Mouse (Mus musculus): Measurements from ENCODE around the gene Igf1. TPM values are rescaled to one million over a fixed set of nuclear protein-coding genes. Genes with fewer than 3 reads are reported as not detected.

The Igf1 gene
- polyA plus RNA-seq (2014; fragmentation: Nextera tagmentation; extraction: Ambion mirVana), result 142 and 158 TPM in 2 replicates

DNA sequence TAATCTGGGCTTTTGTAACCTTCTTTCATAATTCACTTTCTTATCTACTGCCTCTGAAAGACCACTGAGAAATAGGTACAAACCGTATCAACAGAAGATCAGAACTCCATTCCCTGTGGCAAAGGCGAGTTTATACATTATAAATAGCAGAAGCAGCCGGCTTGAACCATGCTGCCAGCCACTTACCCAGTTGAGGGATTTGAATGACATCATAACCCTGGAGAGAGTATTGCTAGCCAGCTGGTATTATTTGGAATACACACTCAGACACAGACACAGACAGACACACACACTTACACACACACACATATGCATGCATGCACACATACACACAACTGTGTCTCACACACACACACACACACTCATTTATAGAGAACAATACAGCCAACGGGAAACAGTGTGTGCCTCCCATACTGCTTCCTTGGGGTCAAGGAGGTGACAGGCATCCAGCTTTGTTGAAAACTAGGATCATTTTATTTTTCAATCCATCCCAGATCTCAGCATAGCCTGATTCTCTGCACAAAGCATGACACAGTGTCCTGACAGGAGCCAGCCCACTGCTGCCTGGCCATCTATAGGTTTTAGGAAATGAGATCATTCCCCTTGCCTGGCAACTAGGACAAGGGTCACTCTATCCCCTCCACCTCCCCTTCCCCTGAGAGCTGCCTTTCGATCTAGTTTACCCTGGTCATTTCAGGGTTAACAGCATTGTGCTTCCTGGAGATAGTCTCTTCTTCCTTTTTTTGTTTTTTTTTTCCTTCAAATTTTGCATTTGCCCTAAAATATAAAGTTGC is at the start of gene Igf1:
Gene Igf1 (plus strand): TSS at position 253 of the 794 bp plus-strand sequence.
- peak within 1 kb of the TSS; percentile 80 for H3K9ac ChIP-seq (ENCODE audit: low read depth, low read length)
- H3K36me3 ChIP-seq (ENCODE audit: control insufficient read depth, insufficient read depth, low read length), result no peaks in the 10 kb centered on the region
- H3K27me3 ChIP-seq (replicated peaks; ENCODE audit: control insufficient read depth, insufficient read depth, low read length), result no peaks in the 10 kb centered on the region
- H3K9me3 ChIP-seq (ENCODE audit: control insufficient read depth, low read length), result peaks cover 6% of the 10 kb centered on the region; the same call in 1 of the 2 replicates
- WGBS, result 16% methylated on average over 5 of the region's 5 CpGs
- peak within 1 kb of the TSS; percentile 96 for H3K27ac ChIP-seq (replicated peaks; ENCODE audit: low read depth, low read length)
- ATAC-seq (ENCODE audit: low read depth) (peak; percentile 9; the same call in 1 of the 2 replicates), DNase-seq (ENCODE audit: low spot score) (peak; percentile 46)
- peak within 1 kb of the TSS; percentile 75 for H3K4me2 ChIP-seq (ENCODE audit: low read depth, low read length)
- H3K4me3 ChIP-seq (ENCODE audit: low read depth, low read length), result peak within 1 kb of the TSS; percentile 51
- H3K4me1 ChIP-seq (ENCODE audit: control insufficient read depth, insufficient read depth, low read length), result peaks cover 41% of the 10 kb centered on the region

DNA sequence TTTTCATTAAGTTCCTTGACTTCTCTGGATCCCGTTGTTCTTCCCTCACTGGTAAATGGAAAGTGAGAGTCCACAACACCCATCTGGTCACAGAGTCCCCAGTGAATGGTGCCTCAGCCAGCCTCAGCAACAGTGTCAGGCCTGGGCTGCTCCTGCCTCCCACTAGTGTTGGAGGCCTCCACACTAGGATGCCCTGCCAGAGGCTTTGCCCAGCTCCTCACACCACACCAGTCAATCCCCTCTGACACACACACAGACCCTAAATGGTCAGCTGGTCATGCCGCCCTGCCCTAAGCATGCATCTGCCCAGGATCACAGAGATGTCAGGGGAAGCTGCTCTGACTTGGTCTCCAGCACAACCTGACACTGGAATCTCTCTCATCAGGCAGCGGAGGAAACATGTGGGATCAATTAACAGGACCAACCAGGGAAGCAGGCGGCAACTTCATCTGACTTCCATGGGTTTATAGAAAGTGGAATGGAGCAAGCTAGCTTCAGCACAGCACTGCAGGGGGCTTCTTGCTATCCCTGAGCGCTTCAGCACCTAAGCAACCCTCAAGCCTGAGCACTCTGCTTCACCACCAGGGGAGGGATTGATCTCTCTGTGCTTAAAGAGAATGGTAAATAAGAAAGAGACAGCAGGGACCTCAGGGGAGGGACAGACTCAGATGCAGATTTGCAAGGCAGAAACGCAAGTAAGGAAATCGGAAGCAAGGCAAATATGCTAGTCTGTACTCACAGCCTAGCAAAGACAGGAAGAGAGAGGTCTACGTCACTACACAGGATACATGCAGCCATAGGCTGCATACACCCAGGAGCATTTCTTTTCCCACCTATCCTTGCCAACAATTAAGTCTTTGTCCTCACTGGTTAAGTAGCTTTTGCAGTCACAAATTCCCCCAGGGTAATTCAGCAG is 45.6 kb upstream of the Igf1 start:
- Histone ChIP-seq H3K4me1 (ENCODE audit: control insufficient read depth, insufficient read depth, low read length) (peaks cover 9% of the 10 kb centered on the region; the same call in 1 of the 2 replicates), H3K9me3 (ENCODE audit: control insufficient read depth, low read length) (no peaks in the 10 kb centered on the region), H3K36me3 (ENCODE audit: control insufficient read depth, insufficient read depth, low read length) (no peaks in the 10 kb centered on the region), H3K27me3 (replicated peaks; ENCODE audit: control insufficient read depth, insufficient read depth, low read length) (no peaks in the 10 kb centered on the region), H3K4me2 (ENCODE audit: low read depth, low read length) (peak overlapping the region; percentile 16), H3K27ac (replicated peaks; ENCODE audit: low read depth, low read length) (peak overlapping the region; percentile 53; the same call in 1 of the 2 replicates), H3K4me3 (ENCODE audit: low read depth, low read length) (no peak overlapping the region), H3K9ac (ENCODE audit: low read depth, low read length) (no peak overlapping the region)
- ATAC-seq (ENCODE audit: low read depth) (peak; percentile 80), DNase-seq (ENCODE audit: low spot score) (peak; percentile 75)
- WGBS, result 9% methylated on average over 8 of the region's 8 CpGs

DNA sequence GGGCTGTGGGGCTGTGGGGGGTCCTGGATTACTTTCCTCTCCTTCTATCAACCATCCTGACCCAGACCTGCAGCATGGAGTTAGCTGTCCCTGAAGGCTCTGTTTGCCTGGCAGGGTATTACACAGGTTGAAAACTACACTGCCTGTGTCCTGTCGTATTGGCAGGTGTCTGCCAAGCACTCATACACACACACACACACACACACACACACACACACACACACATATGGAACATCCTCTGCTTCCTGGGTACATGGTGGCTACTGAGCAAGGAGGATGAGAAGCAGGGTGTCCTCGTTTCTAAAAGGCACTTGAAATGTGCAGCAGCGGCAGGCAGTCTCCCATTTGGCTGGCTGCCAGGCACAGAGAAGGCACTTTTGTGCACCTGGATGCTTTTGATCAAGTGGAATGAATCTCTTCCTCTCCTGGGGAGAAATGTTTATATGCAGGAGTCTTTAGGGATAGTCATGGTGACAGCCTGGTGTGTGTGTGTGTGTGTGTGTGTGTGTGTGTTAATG is 44.9 kb upstream of the Igf1 start:
- no peaks in the 10 kb centered on the region for H3K36me3 ChIP-seq (ENCODE audit: control insufficient read depth, insufficient read depth, low read length)
- H3K4me2 ChIP-seq (ENCODE audit: low read depth, low read length), result peak overlapping the region; percentile 16
- H3K9ac ChIP-seq (ENCODE audit: low read depth, low read length), result no peak overlapping the region
- H3K27me3 ChIP-seq (replicated peaks; ENCODE audit: control insufficient read depth, insufficient read depth, low read length), result no peaks in the 10 kb centered on the region
- H3K9me3 ChIP-seq (ENCODE audit: control insufficient read depth, low read length), result no peaks in the 10 kb centered on the region
- H3K4me1 ChIP-seq (ENCODE audit: control insufficient read depth, insufficient read depth, low read length), result peaks cover 9% of the 10 kb centered on the region; the same call in 1 of the 2 replicates
- WGBS, result 19% methylated on average over 3 of the region's 3 CpGs
- H3K27ac ChIP-seq (replicated peaks; ENCODE audit: low read depth, low read length), result peak overlapping the region; percentile 53; the same call in 1 of the 2 replicates
- no peak overlapping the region for H3K4me3 ChIP-seq (ENCODE audit: low read depth, low read length)
- 0 out of 2 replicates have a peak, but pooled peaks have one; percentile 27 for ATAC-seq (ENCODE audit: low read depth)
- peak; percentile 68 for DNase-seq (ENCODE audit: low spot score)

DNA sequence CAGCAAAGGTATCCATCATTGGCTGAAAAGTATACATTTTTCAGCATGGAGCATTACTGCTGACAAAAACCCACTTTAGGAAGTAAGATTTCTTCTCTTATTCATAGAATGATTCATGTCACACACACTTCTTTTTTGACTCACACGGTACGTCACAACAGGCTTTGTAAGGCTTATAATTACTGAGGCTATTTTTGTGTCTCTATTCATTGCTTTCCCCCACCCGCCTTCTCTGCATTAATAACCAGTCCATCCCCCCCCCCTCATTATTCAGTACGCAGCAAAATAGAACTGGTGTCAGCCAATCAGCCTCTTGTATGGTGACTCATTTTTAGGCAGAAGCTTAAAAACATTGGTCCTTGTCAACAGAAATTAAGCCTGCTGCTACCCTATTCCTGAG is 41.2 kb upstream of the Igf1 start:
- 80% methylated on average over 4 of the region's 4 CpGs for WGBS

DNA sequence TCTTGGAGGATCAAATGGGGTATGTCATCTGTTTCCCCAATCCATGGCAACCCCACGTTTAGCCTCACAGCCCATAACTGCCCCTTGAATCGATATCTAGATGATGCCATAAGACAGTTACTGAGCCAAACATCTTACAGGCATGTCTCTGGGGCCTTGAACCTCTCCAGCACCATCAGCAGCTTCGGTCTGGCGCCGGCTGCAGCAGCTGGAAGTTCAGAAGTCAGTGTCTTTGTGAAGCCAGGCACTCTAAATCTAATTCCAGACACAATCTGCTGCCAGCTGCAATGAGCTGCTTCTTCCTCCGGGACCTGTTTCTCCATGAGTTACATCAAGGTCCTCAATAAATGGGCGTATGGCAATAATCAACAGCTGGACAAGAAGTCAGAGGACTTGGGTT is 40.3 kb upstream of the Igf1 start:
- no peak for ATAC-seq (ENCODE audit: low read depth)
- Histone ChIP-seq H3K4me1 (ENCODE audit: control insufficient read depth, insufficient read depth, low read length) (peaks cover 6% of the 10 kb centered on the region; the same call in 1 of the 2 replicates), H3K9ac (ENCODE audit: low read depth, low read length) (no peak overlapping the region), H3K27ac (replicated peaks; ENCODE audit: low read depth, low read length) (no peak overlapping the region), H3K9me3 (ENCODE audit: control insufficient read depth, low read length) (no peaks in the 10 kb centered on the region), H3K27me3 (replicated peaks; ENCODE audit: control insufficient read depth, insufficient read depth, low read length) (no peaks in the 10 kb centered on the region), H3K4me3 (ENCODE audit: low read depth, low read length) (no peak overlapping the region), H3K4me2 (ENCODE audit: low read depth, low read length) (no peak overlapping the region), H3K36me3 (ENCODE audit: control insufficient read depth, insufficient read depth, low read length) (no peaks in the 10 kb centered on the region)
- DNase-seq (ENCODE audit: low spot score), result no peak
- 64% methylated on average over 7 of the region's 7 CpGs for WGBS

More for the DNA sequence above, 41.2 kb upstream of the Igf1 start:
- no peaks in the 10 kb centered on the region for H3K27me3 ChIP-seq (replicated peaks; ENCODE audit: control insufficient read depth, insufficient read depth, low read length)
- H3K9me3 ChIP-seq (ENCODE audit: control insufficient read depth, low read length), result no peaks in the 10 kb centered on the region
- ATAC-seq (ENCODE audit: low read depth), result no peak
- no peak overlapping the region for H3K4me2 ChIP-seq (ENCODE audit: low read depth, low read length)
- no peak overlapping the region for H3K27ac ChIP-seq (replicated peaks; ENCODE audit: low read depth, low read length)
- no peaks in the 10 kb centered on the region for H3K36me3 ChIP-seq (ENCODE audit: control insufficient read depth, insufficient read depth, low read length)
- peaks cover 9% of the 10 kb centered on the region; the same call in 1 of the 2 replicates for H3K4me1 ChIP-seq (ENCODE audit: control insufficient read depth, insufficient read depth, low read length)
- H3K4me3 ChIP-seq (ENCODE audit: low read depth, low read length), result no peak overlapping the region
- no peak for DNase-seq (ENCODE audit: low spot score)
- no peak overlapping the region for H3K9ac ChIP-seq (ENCODE audit: low read depth, low read length)

GRCm38 (mm10) chr10:87821906-87822305 is 36.2 kb upstream of the Igf1 start:
- Histone ChIP-seq H3K4me1 (ENCODE audit: control insufficient read depth, insufficient read depth, low read length) (no peaks in the 10 kb centered on the region), H3K9me3 (ENCODE audit: control insufficient read depth, low read length) (no peaks in the 10 kb centered on the region), H3K4me3 (ENCODE audit: low read depth, low read length) (no peak overlapping the region), H3K27ac (replicated peaks; ENCODE audit: low read depth, low read length) (no peak overlapping the region), H3K4me2 (ENCODE audit: low read depth, low read length) (no peak overlapping the region), H3K27me3 (replicated peaks; ENCODE audit: control insufficient read depth, insufficient read depth, low read length) (no peaks in the 10 kb centered on the region), H3K9ac (ENCODE audit: low read depth, low read length) (no peak overlapping the region), H3K36me3 (ENCODE audit: control insufficient read depth, insufficient read depth, low read length) (no peaks in the 10 kb centered on the region)
- ATAC-seq (ENCODE audit: low read depth) (no peak), DNase-seq (ENCODE audit: low spot score) (no peak)
- WGBS, result 77% methylated on average over 10 of the region's 10 CpGs

GRCm38 (mm10) chr10:87830012-87830411 is 28.1 kb upstream of the Igf1 start:
- H3K36me3 ChIP-seq (ENCODE audit: control insufficient read depth, insufficient read depth, low read length), result no peaks in the 10 kb centered on the region
- no peaks in the 10 kb centered on the region for H3K4me1 ChIP-seq (ENCODE audit: control insufficient read depth, insufficient read depth, low read length)
- no peaks in the 10 kb centered on the region for H3K9me3 ChIP-seq (ENCODE audit: control insufficient read depth, low read length)
- no peak for DNase-seq (ENCODE audit: low spot score)
- no peaks in the 10 kb centered on the region for H3K27me3 ChIP-seq (replicated peaks; ENCODE audit: control insufficient read depth, insufficient read depth, low read length)
- ATAC-seq (ENCODE audit: low read depth), result no peak
- H3K27ac ChIP-seq (replicated peaks; ENCODE audit: low read depth, low read length), result no peak overlapping the region
- WGBS, result 83% methylated on average over 2 of the region's 2 CpGs
- H3K4me2 ChIP-seq (ENCODE audit: low read depth, low read length), result no peak overlapping the region
- H3K9ac ChIP-seq (ENCODE audit: low read depth, low read length), result no peak overlapping the region
- no peak overlapping the region for H3K4me3 ChIP-seq (ENCODE audit: low read depth, low read length)

- Histone ChIP-seq H3K36me3 (ENCODE audit: control insufficient read depth, insufficient read depth, low read length) (no peaks in the 10 kb centered on the region), H3K4me1 (ENCODE audit: control insufficient read depth, insufficient read depth, low read length) (no peaks in the 10 kb centered on the region), H3K9ac (ENCODE audit: low read depth, low read length) (no peak overlapping the region), H3K9me3 (ENCODE audit: control insufficient read depth, low read length) (no peaks in the 10 kb centered on the region), H3K4me2 (ENCODE audit: low read depth, low read length) (no peak overlapping the region), H3K27me3 (replicated peaks; ENCODE audit: control insufficient read depth, insufficient read depth, low read length) (no peaks in the 10 kb centered on the region), H3K4me3 (ENCODE audit: low read depth, low read length) (no peak overlapping the region), H3K27ac (replicated peaks; ENCODE audit: low read depth, low read length) (no peak overlapping the region)
- ATAC-seq (ENCODE audit: low read depth) (no peak), DNase-seq (ENCODE audit: low spot score) (no peak)
- WGBS, result 85% methylated on average over 2 of the region's 2 CpGs
Measured at GRCm38 (mm10) chr10:87830639-87831038, 27.4 kb upstream of the Igf1 start.

All from embryonic facial prominence, embryonic 14.5 days (tissue).